Mouse (Mus musculus) bone marrow, adult 2 months (tissue): ENCODE data around the gene Pdlim1.

Source experiments
- CTCF ChIP-seq: fragments of 200-500 bp; IDR thresholded peaks from 2 replicates; pipeline ENCODE4 v1.5.1; 2011; ENCODE audit warnings: low read length, control low read depth; ENCODE audit not compliant: control insufficient read depth, insufficient read depth
- POLR2A ChIP-seq: fragments of 200-500 bp; IDR thresholded peaks from 2 replicates; pipeline ENCODE4 v1.6.1; 2011; ENCODE audit warnings: low read depth, mild to moderate bottlenecking, control low read depth, low read length, borderline replicate concordance; ENCODE audit not compliant: control insufficient read depth

GRCm38 (mm10) chr19:40314252-40314651, 42.6 kb upstream of the Pdlim1 start:
- no peak for TF ChIP-seq CTCF
- TF ChIP-seq POLR2A, result no peak
